Mouse (Mus musculus): ENCODE results near the gene Gm49450.
"Not testable (repeated sequence)": the region's sequence is repeated elsewhere in the genome, so short reads cannot be mapped to it uniquely, and the experiment has no call there.

The Gm49450 gene

GRCm38 (mm10) chr15:98954425-98955253 lies 1.3 kb upstream of the Gm49450 start:
- no peak for DNase-seq (ENCODE audit: low spot score)

- peak; percentile 64 for DNase-seq (ENCODE audit: low spot score)
These were observed 475 bp downstream of the Gm49450 start for GRCm38 (mm10) chr15:98952751-98953400.

- DNase-seq (ENCODE audit: low spot score), result no peak
These were observed 1.3 kb downstream of the Gm49450 start for GRCm38 (mm10) chr15:98952063-98952455.

DNA sequence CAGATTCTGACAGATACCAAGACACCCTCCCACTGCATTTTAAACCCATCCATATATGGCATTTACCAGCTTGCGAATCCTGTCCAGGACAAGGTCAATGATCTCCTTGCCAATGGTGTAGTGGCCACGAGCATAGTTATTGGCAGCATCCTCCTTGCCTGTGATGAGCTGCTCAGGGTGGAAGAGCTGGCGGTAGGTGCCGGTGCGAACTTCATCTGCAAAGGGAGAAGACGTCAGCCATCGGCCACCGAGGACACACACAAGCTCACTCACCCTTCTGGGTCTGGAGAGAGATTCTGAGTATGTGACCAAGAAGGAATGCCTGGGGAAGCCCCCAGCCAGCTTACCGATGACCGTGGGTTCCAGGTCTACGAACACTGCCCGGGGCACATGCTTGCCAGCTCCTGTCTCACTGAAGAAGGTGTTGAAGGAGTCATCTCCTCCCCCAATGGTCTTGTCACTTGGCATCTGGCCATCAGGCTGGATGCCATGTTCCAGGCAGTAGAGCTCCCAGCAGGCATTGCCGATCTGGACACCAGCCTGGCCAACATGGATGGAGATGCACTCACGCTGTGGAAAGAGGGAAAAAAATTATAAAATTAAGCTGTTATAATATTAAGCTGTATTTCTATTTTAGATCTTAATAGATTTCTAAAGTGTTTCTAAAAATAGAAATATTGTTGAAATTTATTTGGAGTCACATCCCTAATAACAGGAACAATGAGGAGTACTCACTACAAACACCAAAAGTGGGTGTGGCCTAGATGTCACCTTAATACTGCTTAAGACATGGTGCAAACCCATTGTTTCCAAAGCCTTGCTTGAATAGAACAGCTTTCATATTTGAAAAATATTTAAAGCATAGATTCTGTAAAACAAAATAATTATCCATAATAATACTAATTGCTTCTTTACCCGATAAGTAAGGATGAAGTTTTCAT lies 2.0 kb downstream of the Gm49450 start:
- not testable (repeated sequence) for DNase-seq (ENCODE audit: low spot score)

GRCm38 (mm10) chr15:98949607-98949892 lies 3.8 kb downstream of the Gm49450 start:
- DNase-seq (ENCODE audit: low spot score), result no peak

GRCm38 (mm10) chr15:98948857-98949606 lies 4.3 kb downstream of the Gm49450 start:
- DNase-seq (ENCODE audit: low spot score), result no peak

DNA sequence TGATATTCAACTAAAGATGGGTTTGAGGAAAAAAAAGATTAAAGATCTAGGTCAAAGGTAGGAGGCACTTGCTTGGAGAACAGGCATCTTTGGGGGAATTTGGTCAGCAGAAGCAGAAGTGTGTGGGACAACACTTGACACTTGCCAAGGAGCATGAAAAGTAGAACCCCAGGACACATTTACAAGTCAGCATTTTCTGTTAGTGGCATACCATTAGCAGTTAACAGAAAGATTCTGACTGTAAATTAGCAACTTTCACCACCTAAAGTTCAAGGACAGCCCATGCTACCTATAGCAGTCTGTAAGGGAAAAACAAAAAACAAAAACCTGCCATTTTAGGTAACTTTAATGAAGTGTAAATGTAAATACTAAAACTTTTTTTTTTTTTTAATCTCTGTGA lies 5.0 kb downstream of the Gm49450 start:
- no peak for DNase-seq (ENCODE audit: low spot score)

DNA sequence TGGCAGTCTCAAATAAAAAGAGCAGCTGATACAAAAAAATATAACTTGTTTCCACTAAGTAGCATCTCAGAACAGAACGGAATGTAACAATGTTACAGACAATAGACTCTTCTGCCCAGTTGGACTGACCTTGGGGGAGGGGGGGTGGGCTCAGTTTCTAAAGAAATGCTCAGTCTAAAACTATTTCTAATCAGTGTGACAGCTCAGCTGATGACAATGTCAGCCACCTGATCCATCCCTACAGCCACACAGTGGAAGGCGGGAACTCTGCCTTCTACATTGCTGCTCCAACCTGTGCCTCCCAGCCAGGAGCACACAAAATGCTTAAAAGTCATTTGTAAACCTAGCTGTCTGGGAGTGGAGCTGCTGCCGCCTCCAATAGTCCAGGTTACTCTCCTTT lies 5.5 kb downstream of the Gm49450 start:
- no peak for DNase-seq (ENCODE audit: low spot score)

GRCm38 (mm10) chr15:98943133-98943532 lies 10.2 kb downstream of the Gm49450 start:
- DNase-seq (ENCODE audit: low spot score), result no peak

DNA sequence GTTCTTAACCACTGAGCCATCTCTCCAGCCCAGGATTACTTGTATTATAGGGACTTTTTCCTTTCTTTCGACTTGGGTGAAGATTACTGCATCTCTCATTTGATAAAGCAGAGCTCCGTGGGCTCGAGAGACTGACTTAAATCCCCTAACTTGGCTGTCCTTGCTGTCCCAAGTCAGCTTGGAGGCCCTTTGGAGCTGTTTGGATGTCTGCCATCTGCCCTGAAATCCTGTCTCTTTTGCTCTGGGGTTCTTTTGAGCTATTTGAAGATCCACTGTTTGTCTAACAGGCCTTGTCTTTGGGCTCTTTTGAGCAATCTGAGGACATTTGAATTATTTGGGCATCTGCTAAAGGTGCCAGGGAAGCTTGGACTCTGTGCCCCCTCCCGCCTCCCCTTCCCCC lies 11.3 kb downstream of the Gm49450 start:
- no peak for DNase-seq (ENCODE audit: low spot score)

DNA sequence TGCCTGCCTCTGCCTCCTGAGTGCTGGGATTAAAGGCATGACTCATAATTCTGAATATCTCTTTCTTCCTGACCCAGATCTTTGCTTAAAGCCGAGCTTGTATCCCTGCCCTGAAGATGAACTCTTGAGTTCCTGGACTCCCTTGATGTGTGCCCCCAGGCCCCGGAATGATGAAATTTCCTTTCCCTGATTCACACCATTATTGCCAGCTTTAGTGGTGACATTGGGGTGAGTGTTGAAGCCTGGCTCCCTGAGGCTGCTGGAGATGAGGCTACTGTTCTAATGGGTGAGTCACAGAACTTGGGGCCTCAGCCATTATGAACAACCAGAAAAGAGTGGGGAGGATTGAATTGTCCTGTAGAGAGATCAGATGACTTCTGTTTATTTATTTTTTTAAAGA lies 11.8 kb downstream of the Gm49450 start:
- DNase-seq (ENCODE audit: low spot score), result no peak

DNA sequence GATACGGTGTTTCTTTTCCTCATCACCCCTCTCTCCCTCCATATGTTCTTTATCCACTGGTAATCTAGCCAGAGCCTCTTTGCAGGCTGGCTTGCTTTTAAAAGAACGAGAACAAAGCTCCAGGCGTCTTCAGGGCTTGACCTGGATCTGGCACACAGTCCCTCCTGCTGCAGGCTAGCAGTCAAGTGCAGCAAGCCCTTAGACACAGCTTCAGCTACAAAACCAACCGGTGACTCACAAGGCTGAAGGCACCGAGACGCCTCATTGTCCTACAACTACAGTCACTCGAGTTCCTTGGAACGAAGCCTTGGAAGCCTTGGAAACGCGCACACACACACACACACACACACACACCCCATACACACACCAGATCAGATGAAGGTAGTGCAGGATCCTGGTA lies 12.5 kb downstream of the Gm49450 start:
- DNase-seq (ENCODE audit: low spot score), result no peak

GRCm38 (mm10) chr15:98934217-98934839 lies 19.0 kb downstream of the Gm49450 start, which contains the start of gene Tuba1b:
TSS of gene Tuba1b (minus strand) at chr15:98934565.
- DNase-seq (ENCODE audit: low spot score), result peak; percentile 87

DNA sequence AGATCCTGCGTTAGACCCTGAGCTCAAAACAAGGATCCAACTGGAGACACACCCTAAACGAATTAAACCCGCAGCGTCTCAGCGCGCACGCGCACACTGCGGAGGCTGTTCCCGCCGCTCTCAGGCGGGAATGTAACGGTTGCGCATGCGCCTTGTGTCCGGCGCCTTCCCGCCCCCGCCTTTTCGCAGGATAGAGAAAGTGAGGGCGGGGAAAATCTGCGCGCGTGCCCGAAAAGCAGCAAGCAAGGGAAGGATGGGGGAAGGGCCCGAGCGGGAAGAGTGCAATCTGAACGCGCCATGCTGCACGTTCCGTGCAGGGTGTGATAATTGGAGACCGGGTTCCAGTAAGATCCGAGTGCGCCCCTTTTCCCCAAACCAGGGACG lies 19.5 kb downstream of the Gm49450 start:
- peak; percentile 89 for DNase-seq (ENCODE audit: low spot score)

DNA sequence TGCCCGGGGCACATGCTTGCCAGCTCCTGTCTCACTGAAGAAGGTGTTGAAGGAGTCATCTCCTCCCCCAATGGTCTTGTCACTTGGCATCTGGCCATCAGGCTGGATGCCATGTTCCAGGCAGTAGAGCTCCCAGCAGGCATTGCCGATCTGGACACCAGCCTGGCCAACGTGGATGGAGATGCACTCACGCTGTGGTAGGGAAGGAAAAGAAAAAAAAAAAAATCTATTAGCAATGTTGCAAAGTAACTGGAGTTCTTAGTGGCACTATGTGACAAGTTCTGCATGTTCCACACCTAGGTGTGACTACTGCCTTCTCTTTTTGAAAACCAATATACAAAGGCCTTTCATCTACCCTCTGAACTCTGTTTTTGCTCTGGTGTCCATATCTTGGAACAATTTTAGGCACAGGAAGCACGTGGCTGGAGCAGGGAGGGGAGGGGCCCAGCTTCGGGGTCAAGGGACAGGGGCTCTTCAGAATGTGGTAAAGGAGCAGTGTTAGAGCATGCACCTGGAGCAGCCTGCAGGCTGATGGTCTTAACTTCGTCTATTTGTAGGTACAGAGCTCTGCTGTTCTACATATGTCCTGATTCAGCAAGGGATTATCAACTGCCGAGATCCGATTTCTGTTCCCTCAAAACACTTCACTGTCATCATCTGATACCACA lies 20.2 kb downstream of the Gm49450 start:
- not testable (repeated sequence) for DNase-seq (ENCODE audit: low spot score)

DNA sequence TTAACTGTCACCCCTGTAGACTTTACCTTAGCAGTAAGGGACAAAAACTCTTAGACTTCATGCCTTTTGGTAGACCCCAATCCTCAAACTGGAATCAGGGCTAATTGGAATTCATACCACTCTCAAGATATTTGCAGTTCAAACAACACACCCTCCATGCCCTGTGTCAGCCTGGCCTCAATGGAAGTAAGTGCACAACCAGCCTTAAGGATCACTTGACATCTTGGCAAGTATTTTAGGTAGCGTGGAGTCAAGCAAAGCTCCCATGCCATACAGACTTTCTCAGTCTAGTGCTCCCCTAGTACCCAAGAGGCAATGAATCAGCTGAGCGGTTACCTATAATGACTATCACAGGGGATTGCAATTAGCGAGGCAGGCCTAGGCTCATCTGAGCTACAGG lies 22.4 kb downstream of the Gm49450 start:
- no peak for DNase-seq (ENCODE audit: low spot score)

DNA sequence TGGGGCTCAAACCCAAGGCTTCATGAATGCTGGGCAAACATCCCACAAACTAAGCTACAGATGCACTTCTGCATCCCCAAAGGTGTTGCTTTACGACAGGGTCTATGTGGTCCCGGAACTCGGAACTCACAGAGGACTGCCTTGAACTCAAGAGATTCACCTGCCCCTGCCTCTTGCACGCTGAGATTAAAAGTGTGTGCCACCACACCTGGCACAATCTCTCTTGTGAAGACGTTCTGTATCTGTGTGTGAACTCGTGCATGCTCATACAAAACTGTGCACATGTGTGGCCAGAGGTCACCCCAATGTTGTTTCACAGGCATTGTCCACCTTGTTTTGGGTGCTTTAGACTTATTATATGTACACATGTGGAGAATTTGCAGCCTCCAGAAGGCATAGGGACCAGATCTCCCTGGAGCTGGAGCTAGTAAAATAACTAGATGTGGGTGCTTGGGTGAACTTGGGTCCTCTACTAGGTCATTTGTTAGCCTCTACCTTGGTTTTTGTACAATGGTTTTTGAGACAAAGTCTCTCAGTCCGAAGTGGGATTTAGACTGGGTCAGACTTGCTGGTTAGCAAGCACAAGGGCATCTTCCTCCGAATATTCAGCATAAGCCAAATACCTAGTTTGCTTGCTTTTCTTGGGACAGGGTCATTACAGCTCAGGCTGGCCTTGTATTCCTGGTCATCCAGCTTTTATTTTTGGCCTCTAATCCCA lies 23.2 kb downstream of the Gm49450 start:
- no peak for DNase-seq (ENCODE audit: low spot score)

DNA sequence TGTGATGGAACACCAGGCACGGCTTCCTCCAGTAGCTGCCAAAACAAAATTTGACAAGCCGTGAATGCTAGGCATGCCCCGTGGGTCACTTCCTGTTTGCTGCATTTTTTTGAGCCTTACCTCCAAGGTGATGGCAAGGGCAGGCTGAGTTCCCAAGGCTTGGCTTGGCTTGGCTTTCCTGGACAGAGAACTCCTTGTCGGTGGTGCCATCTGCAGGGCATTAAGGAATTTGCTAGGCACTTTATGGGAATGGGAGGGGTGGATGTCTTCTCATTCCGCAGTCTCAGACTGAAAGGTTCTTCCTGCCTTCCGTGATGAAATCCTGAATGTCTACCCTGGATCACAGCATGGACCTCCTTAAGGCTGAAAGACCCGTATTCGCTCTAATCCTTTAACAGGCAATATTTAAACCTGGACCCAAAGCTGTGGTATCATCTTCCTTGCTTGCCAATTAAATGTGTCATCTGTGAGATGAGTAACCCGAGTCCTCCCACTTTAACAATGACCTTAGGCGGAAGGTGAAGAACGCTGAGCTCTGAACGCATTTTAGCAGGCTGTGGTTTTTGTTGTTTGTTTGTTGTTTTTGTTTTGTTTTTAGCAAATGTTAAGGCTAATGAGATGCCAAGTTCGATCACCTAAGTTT lies 24.6 kb downstream of the Gm49450 start:
- no peak for DNase-seq (ENCODE audit: low spot score)

DNA sequence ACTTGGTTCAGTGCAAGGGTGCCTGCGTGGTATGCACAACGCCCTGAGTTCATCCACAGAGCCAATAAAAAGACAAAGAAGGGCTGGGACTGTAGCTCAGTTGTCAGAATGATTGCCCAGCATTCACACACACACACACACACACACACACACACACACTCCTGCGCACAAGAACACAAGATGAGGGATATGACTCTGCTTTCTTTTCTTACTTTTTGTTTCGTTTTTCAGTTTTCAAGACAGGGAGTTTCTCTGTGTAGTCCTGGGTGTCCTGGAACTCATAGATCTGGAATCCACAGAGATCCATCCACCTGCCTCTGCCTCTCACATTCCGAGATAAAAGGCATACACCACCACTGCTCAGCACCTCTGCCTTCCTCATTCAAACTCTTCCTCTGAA lies 25.8 kb downstream of the Gm49450 start:
- DNase-seq (ENCODE audit: low spot score), result no peak

DNA sequence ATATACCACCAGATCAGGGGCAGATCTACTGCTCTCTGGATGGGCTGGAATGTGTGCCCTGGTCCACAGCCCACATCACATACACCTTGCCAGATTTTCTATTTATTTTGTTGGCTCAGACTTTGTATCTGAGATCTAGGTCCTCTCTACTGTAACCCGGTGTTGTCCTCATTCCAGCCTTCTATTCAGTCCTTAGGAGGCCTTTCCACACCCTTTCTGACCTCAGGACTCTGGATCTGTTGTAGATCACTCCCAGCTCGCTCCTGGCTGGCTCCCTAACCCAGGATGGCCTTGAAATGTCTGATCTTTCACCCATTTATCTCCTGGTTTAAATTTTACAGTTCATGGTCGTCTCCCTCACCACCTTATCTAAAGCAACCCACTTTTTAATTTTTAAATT lies 28.7 kb downstream of the Gm49450 start:
- DNase-seq (ENCODE audit: low spot score), result no peak

Data from spleen, adult 12 weeks (tissue).